Mouse (Mus musculus) stomach, embryonic 14.5 days (tissue): ENCODE measurements around the gene Atad3a. TPM values are rescaled to one million over a fixed set of nuclear protein-coding genes. Genes with fewer than 3 reads are reported as not detected.

Source experiments
- ATAC-seq: fragments of 200-750 bp; cut with Nextera tagmentation; 2 replicates; pipeline ENCODE4 v1.8.0; 2017; ENCODE audit warnings: low read depth, moderate TSS enrichment; ENCODE audit not compliant: insufficient number of reproducible peaks, insufficient read depth, low FRiP score
- H3K27ac ChIP-seq: fragments of 300-500 bp; sonication (generic); 2 replicates; pipeline ENCODE4 v1.5.1; 2014; ENCODE audit warnings: mild to moderate bottlenecking, low read length, moderate library complexity, mixed read lengths
- H3K27me3 ChIP-seq: fragments of 300-500 bp; sonication (generic); 2 replicates; pipeline ENCODE4 v1.6.1; 2014; ENCODE audit warnings: low read length, control low read depth, mixed read lengths; ENCODE audit not compliant: control insufficient read depth, insufficient read depth
- H3K36me3 ChIP-seq: fragments of 300-500 bp; sonication (generic); 2 replicates; pipeline ENCODE4 v1.6.1; 2014; ENCODE audit warnings: mild to moderate bottlenecking, control low read depth, low read length, moderate library complexity, mixed read lengths; ENCODE audit not compliant: control insufficient read depth, insufficient read depth
- H3K4me1 ChIP-seq: fragments of 300-500 bp; sonication (generic); 2 replicates; pipeline ENCODE4 v1.6.1; 2014; ENCODE audit warnings: low read length, control low read depth, mixed read lengths; ENCODE audit not compliant: control insufficient read depth, insufficient read depth
- H3K4me2 ChIP-seq: fragments of 300-500 bp; sonication (generic); replicated peaks from 2 replicates; pipeline ENCODE4 v1.6.1; 2014; ENCODE audit warnings: low read depth, low read length, control low read depth
- H3K4me3 ChIP-seq: fragments of 300-500 bp; sonication (generic); 2 replicates; pipeline ENCODE4 v1.5.1; 2014; ENCODE audit warnings: low read depth, low read length, control low read depth
- H3K9ac ChIP-seq: fragments of 300-500 bp; sonication (generic); replicated peaks from 2 replicates; pipeline ENCODE4 v1.6.1; 2014; ENCODE audit warnings: low read depth, mild to moderate bottlenecking, control low read depth, low read length, moderate library complexity, mixed read lengths
- H3K9me3 ChIP-seq: fragments of 300-500 bp; sonication (generic); 2 replicates; pipeline ENCODE4 v1.6.1; 2016; ENCODE audit warnings: low read depth, low read length, control low read depth; ENCODE audit not compliant: control insufficient read depth
- WGBS: fragments of 180-500 bp; shearing (Covaris S2); extraction: QIAGEN DNeasy Blood & Tissue Kit; methylation state at CpG from one replicate; pipeline ENCODE4 v1.1.7; 2014; 5-methylcytosine and 5-hydroxymethylcytosine counted together
- polyA plus RNA-seq: library from polyadenylated mRNA; unstranded; fragments of >200 nt; fragmentation: Nextera tagmentation; extraction: Ambion mirVana; gene quantifications from 2 replicates; pipeline ENCODE4 v1.2.1, GENCODE M21; 2014

Atad3a gene
- polyA plus RNA-seq, 1 experiment from 2014 or later = 89.1 TPM

DNA sequence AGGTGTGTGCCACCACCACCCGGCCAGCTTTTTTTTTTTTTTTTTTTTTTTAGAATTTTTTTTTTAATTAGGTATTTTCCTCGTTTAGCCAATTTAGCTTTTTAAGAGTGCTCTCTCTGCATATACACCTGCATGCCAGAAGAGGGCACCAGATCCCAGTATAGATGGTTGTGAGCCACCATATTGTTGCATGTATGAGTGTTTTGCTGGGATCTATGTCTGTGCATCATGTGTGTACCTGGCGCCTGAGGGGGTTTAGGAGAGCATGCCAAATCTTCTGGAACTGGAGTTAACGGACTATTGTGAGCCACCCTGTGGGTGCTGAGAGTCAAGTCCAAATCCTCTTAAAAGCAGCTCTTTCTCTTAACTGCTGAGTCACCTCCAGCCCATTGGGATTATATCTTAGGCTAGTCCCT, 39.2 kb downstream of the Atad3a start:
- H3K4me1 ChIP-seq = no peaks in the 10 kb centered on the region
- no peak overlapping the region for H3K4me3 ChIP-seq
- H3K9me3 ChIP-seq = no peaks in the 10 kb centered on the region
- H3K36me3 ChIP-seq = peaks cover 13% of the 10 kb centered on the region; the same call in 1 of the 2 replicates
- no peak overlapping the region for H3K27ac ChIP-seq
- 61% methylated on average over 4 of the region's 4 CpGs for WGBS
- H3K9ac ChIP-seq = no peak overlapping the region
- H3K27me3 ChIP-seq = no peaks in the 10 kb centered on the region
- no peak for ATAC-seq
- no peak overlapping the region for H3K4me2 ChIP-seq

DNA sequence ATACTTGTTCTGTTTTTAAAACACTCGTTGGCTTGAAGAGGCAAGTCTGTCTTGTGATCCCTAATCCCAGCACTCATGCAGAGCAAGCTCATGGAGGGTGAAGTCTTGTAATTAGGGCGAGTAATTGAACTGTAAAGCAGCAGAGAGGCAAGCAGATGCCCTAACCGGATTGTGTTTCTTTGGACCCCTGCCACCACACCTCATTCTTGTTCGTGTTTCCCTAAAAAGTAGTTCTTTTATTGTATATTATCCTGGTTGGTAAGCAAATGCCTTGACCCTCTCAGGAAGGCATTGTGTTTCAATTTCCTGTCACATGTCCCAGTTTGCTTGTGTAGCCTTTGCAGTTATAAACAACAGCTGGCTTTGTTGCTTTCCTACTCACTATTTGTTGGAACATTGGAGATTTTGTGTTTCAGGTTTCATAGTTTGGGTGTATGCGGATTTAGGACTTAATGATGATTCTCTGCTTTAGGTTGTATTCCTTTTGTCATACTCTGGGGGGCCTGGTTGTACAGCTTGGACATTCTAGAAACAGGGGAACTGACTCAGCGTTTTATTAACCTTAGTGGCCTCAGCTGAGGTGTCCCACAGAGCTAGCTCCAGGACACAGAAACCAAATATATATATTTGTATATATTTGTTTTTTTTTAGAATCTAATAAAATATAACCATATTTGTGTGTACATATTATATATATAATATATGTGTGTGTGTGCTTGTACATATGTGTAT, 50.2 kb downstream of the Atad3a start:
- ATAC-seq = no peak
- H3K27ac ChIP-seq = 0 out of 2 replicates have a peak overlapping the region, but pooled peaks have one; percentile 21
- H3K4me3 ChIP-seq = no peak overlapping the region
- peaks cover 3% of the 10 kb centered on the region for H3K36me3 ChIP-seq
- peaks cover 18% of the 10 kb centered on the region; the same call in 1 of the 2 replicates for H3K4me1 ChIP-seq
- H3K4me2 ChIP-seq = no peak overlapping the region
- no peaks in the 10 kb centered on the region for H3K9me3 ChIP-seq
- H3K27me3 ChIP-seq = no peaks in the 10 kb centered on the region
- H3K9ac ChIP-seq = no peak overlapping the region
- 68% methylated on average over 6 of the region's 6 CpGs for WGBS

DNA sequence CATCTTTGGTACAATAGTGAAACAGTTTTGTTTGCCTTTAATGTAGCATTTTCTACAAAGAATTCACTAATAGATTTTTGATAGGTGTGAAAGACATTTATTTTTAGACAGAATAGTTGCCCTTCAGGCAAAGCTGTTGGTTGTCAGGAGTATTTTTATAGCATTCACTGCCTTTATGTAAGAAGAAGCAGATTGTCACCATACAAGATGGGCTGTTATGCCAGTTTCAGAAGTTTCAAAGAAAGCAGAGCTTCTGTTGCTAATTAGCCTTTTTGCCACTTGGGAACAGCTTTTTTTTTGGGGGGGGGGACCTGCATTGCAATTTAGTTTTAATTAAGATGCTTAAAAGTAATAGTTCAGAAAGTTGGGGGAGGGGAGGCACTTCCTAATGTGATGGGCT, 51.9 kb downstream of the Atad3a start:
- ATAC-seq = no peak

DNA sequence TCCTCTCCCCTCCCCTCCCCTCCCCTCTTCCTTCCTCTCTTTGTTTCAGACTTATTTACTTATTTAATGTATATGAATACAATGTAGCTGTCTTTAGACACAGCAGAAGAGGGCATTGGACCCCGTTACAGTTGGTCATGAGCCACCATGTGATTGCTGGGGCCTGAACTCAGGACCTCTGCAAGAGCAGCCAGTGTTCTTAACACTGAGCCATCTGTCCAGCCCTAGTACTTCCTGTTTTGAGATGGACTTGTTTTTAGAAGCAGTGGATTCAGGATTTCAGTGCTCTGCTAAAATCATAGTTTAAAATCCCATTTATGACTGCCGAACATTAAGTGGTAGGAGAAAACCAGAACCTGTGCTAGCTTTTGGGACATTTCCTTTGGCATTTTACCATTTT, 52.3 kb downstream of the Atad3a start:
- H3K9ac ChIP-seq = no peak overlapping the region
- 79% methylated on average over 2 of the region's 2 CpGs for WGBS
- no peak overlapping the region for H3K4me3 ChIP-seq
- H3K36me3 ChIP-seq = no peaks in the 10 kb centered on the region; the same call in 1 of the 2 replicates
- H3K27ac ChIP-seq = no peak overlapping the region
- H3K4me2 ChIP-seq = no peak overlapping the region
- no peak for ATAC-seq
- H3K27me3 ChIP-seq = no peaks in the 10 kb centered on the region
- peaks cover 18% of the 10 kb centered on the region; the same call in 1 of the 2 replicates for H3K4me1 ChIP-seq
- H3K9me3 ChIP-seq = no peaks in the 10 kb centered on the region

More for the DNA sequence above, 51.9 kb downstream of the Atad3a start:
- Histone ChIP-seq H3K27me3 (no peaks in the 10 kb centered on the region), H3K4me1 (peaks cover 18% of the 10 kb centered on the region; the same call in 1 of the 2 replicates), H3K4me3 (no peak overlapping the region), H3K9me3 (no peaks in the 10 kb centered on the region), H3K36me3 (no peaks in the 10 kb centered on the region; the same call in 1 of the 2 replicates), H3K27ac (no peak overlapping the region), H3K4me2 (no peak overlapping the region), H3K9ac (no peak overlapping the region)

DNA sequence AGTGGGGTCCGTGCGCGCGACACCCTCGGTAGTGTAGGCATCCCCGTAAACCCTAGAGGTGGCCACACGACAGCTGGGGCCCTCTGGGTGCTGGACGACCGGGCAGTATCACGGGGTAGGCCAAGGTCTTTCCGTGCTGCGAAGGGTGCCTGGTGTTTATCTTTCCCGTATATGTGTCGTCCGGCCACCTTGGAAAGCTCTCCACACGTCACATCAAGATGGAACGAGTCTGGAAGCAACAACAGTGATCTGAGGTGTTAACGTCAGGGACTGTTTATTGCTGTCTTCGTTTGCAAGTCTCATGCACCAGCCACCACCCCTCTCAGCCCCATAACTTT, 55.3 kb downstream of the Atad3a start:
- Histone ChIP-seq H3K27me3 (no peaks in the 10 kb centered on the region), H3K36me3 (no peaks in the 10 kb centered on the region; the same call in 1 of the 2 replicates), H3K9ac (peak overlapping the region; percentile 91), H3K4me3 (peak overlapping the region; percentile 86), H3K27ac (peak overlapping the region; percentile 96), H3K4me2 (peak overlapping the region; percentile 70), H3K4me1 (peaks cover 16% of the 10 kb centered on the region; the same call in 1 of the 2 replicates), H3K9me3 (no peaks in the 10 kb centered on the region)
- under 1% methylated on average over 19 of the region's 19 CpGs for WGBS
- no peak for ATAC-seq

DNA sequence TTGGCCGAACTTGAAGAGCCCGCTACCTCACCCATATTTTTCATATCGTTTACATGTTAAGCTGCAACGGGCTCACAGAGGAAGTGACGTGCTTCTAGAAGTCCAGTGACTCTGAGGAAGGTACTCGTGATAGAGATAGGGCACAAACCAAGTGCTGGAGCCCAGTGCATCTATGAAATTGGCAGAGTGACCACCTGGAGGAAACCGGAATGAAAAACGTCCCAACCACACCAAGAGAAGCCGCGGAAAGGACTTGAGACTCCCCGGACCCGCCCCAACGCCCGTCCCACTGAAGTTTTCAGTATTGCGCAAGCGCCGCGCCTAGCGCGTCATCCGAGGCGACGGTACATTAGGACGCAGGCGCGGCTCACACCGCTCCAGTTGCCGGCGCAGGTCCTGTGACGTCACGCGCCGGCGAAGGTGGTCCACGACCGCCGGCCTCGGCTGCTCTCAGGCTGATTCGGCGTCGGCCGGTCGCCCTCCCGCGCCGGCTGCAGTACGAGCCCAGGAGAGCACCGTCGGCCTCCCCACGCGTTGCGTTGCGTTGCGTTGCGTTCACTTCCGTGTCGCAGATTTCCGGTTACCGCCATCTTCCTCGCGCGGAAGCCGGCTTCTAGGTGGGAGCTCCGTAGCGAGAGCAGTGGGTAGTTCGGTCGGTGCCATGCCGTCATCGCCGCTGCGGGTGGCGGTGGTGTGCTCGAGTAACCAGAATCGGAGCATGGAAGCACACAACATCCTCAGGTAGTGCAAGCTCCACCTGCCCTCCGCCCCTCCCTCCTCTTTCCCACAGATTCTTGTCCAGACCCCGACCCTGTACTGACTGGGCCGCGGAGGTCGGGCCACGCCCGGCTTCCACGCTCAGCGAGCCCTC, 55.9 kb downstream of the Atad3a start, which contains the start of gene Ssu72:
Ssu72 (plus strand) TSS at position 80 of the 871 bp plus-strand sequence.
- Histone ChIP-seq H3K36me3 (no peaks in the 10 kb centered on the region; the same call in 1 of the 2 replicates), H3K9ac (peak within 1 kb of the TSS; percentile 91), H3K4me1 (peaks cover 10% of the 10 kb centered on the region; the same call in 1 of the 2 replicates), H3K27me3 (no peaks in the 10 kb centered on the region), H3K9me3 (no peaks in the 10 kb centered on the region), H3K27ac (peak within 1 kb of the TSS; percentile 96), H3K4me2 (peak within 1 kb of the TSS; percentile 76), H3K4me3 (peak within 1 kb of the TSS; percentile 86)
- WGBS = under 1% methylated on average over 83 of the region's 83 CpGs
- ATAC-seq = peak; percentile 95

DNA sequence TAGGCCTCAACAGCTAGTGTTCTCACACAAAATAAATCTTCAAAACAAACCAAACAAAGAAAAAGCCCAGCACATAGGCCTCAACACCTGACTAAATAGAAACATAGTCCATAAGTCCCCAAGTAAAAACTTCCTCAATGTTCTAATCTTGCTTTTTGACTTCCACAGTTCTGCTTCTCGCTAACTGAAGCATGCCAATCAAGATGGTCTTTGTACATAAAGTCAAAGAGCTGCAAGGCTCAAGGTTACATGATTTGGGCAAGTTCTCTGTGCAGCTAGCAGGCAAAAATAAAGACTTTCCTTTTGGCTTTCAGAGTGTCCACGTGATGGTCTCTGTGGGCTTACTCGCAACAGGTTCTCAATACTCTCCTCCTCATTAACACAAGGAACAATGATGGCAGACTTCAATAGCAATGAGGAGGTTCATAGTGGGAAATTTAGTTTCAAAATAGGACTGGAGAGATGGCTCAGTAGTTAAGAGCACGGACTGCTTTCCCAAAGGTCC, 57.4 kb downstream of the Atad3a start:
- no peak for ATAC-seq
- Histone ChIP-seq H3K9ac (no peak overlapping the region), H3K4me2 (no peak overlapping the region), H3K9me3 (no peaks in the 10 kb centered on the region), H3K4me3 (no peak overlapping the region), H3K27ac (no peak overlapping the region), H3K36me3 (no peaks in the 10 kb centered on the region), H3K27me3 (no peaks in the 10 kb centered on the region), H3K4me1 (peaks cover 8% of the 10 kb centered on the region; the same call in 1 of the 2 replicates)
- WGBS = 96% methylated on average over 4 of the region's 4 CpGs

DNA sequence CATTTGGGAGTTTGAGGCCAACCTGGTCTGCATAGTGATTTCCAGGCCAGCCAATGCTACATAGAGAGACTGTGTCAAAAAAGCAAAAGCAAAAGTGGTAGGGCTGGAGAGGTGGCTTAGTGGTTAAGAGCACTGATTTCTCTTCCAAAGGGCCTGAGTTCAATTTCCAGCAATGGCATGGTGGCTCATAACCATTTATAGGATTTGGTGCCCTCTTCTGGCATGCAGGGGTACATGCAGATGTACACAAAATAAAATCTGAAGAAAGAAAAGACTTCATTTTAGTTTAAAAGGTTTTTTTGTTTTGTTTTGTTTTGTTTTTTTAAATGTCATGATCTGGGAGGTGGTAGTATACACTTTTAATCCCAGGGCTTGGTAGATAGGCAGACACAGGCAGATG, 60.5 kb downstream of the Atad3a start:
- Histone ChIP-seq H3K4me1 (0 out of 2 replicates have a peak, but pooled peaks cover 3% of the 10 kb centered on the region), H3K36me3 (no peaks in the 10 kb centered on the region), H3K9ac (no peak overlapping the region), H3K9me3 (no peaks in the 10 kb centered on the region), H3K27ac (no peak overlapping the region), H3K4me3 (no peak overlapping the region), H3K4me2 (no peak overlapping the region), H3K27me3 (no peaks in the 10 kb centered on the region)
- ATAC-seq = no peak
